Mouse (Mus musculus) bone marrow, adult 2 months (tissue): ENCODE measurements around the gene Camk2g.

Source experiments
- CTCF ChIP-seq: fragments of 200-500 bp; IDR thresholded peaks from 2 replicates; pipeline ENCODE4 v1.5.1; 2011; ENCODE audit warnings: low read length, control low read depth; ENCODE audit not compliant: control insufficient read depth, insufficient read depth
- POLR2A ChIP-seq: fragments of 200-500 bp; IDR thresholded peaks from 2 replicates; pipeline ENCODE4 v1.6.1; 2011; ENCODE audit warnings: low read depth, mild to moderate bottlenecking, control low read depth, low read length, borderline replicate concordance; ENCODE audit not compliant: control insufficient read depth

DNA sequence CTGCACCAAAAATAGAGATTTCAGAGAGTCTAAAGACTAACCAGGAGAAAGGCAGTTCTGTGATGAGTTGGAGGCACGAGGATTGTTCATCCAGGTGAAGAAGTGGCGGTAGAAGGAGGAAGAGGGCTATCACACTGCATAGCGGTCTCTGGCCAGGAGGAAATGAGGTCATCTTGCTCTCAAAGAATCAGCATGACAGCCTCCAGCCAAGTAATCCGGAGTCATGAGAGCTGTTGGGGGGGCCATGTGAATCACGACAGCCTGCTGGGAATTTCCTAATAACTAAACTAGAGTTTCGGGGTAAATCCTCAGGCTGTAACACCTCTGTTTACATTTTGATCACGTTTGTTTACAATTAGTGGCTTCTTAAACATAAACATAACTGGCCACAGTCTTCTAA is 40.2 kb upstream of the Camk2g start:
- TF ChIP-seq POLR2A (no peak), CTCF (no peak)
